In the genomic region with DNA sequence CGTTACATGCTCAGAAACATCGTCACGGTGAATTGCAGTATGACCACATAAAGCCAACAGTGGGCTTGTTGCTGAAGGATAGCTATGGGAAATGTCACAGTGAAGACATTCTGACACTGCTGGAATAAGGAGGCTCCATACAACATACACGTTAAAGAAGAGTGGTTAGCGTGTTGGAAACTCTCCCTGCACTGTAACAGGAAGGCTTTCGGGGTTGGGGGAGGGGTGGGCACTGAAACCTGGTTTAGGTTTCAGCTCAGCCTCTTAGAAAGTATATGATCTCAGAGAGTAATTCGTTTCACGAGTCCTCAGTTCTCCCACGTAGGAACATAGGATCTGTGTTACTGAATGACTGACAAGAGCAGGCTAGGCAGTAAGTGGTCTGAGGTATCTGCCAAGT, we compare ENCODE assay signal across 11 mouse cellular contexts.
"Had no signal": no experiment of that assay in that cellular context is flagged by ENCODE, and none has a peak within 500 bp of the region (broad histone marks: within the 10 kb centered on the region; RNA-seq: fewer than 3 reads in every experiment).

No protein-coding gene starts in this region.

- H3K27me3 ChIP-seq: limb, embryonic 15.5 days; liver, embryonic 12.5 days; midbrain, embryonic 15.5 days; neural tube, embryonic 13.5 days had no signal

- H3K27ac ChIP-seq: kidney, postnatal 0 days; layer of hippocampus, adult 2 months; limb, embryonic 15.5 days; liver, embryonic 12.5 days; midbrain, embryonic 15.5 days; neural tube, embryonic 13.5 days had no signal

- H3K36me3 ChIP-seq: limb, embryonic 15.5 days; liver, embryonic 12.5 days; midbrain, embryonic 15.5 days; neural tube, embryonic 13.5 days had no signal

- H3K4me1 ChIP-seq: liver, embryonic 12.5 days; midbrain, embryonic 15.5 days had no signal

- H3K4me3 ChIP-seq: layer of hippocampus, adult 2 months; limb, embryonic 15.5 days; liver, embryonic 12.5 days; midbrain, embryonic 15.5 days; neural tube, embryonic 13.5 days had no signal

- H3K9ac ChIP-seq: limb, embryonic 15.5 days; liver, embryonic 12.5 days; lung, embryonic 14.5 days; midbrain, embryonic 15.5 days; neural tube, embryonic 13.5 days had no signal

- H3K4me2 ChIP-seq: limb, embryonic 15.5 days; liver, embryonic 12.5 days; lung, embryonic 14.5 days; midbrain, embryonic 11.5 days; midbrain, embryonic 15.5 days; neural tube, embryonic 13.5 days had no signal

- H3K9me3 ChIP-seq: limb, embryonic 15.5 days; liver, embryonic 12.5 days; midbrain, embryonic 15.5 days; neural tube, embryonic 13.5 days had no signal

- DNase-seq: kidney, adult 11 months; kidney, adult 9 months; thymus, postnatal 25 days had no signal
